Mouse (Mus musculus): ENCODE data around the gene Ifi27l2a. TPM values are rescaled to one million over a fixed set of nuclear protein-coding genes. Genes with fewer than 3 reads are reported as not detected.
"Not testable (repeated sequence)": the region's sequence is repeated elsewhere in the genome, so short reads cannot be mapped to it uniquely, and the experiment has no call there.

Gene Ifi27l2a
- total and polyA plus RNA-seq, 3 experiments = 81.1 to 262 (median 133) TPM

- dilution Hi-C loops (cut with MboI; ENCODE audit: extremely low pct_ligation_motif_present, extremely low pct_unique_long_range_greater_than_20kb, low sequenced_read_pairs) = no loop called here
- Histone ChIP-seq H3K27ac (ENCODE audit: insufficient read depth, low read depth) (no peak within 1 kb of the TSS), H3K79me2 (replicated peaks; ENCODE audit: control insufficient read depth, extremely low read depth, insufficient read depth, poor library complexity, severe bottlenecking) (no peaks in the 10 kb centered on the region), H3K9me3 (replicated peaks; ENCODE audit: low read length) (peaks cover 3% of the 10 kb centered on the region), H3K36me3 (replicated peaks in 1 of 2; ENCODE audit: control insufficient read depth in 1 of 2, insufficient read depth in 1 of 2, low read length in 1 of 2) (no peaks in the 10 kb centered on the region), H3K9ac (ENCODE audit: insufficient read depth, low read depth) (no peak within 1 kb of the TSS), H3K4me3 (replicated peaks in 1 of 3; ENCODE audit: low read depth in 2 of 3, low read length in 2 of 3, poor library complexity in 1 of 3) (no peak within 1 kb of the TSS), H3K27me3 (replicated peaks) (peaks cover 16% of the 10 kb centered on the region), H3K4me1 (ENCODE audit: control insufficient read depth in 1 of 2, insufficient read depth in 2 of 2) (no peaks in the 10 kb centered on the region), H3K4me2 (ENCODE audit: insufficient read depth, low read depth, poor library complexity, severe bottlenecking) (no peak within 1 kb of the TSS)
- TF ChIP-seq MEF2A (IDR thresholded peaks at IDR 0.05; ENCODE audit: borderline replicate concordance, low read depth, low read length) (no peak), ETS1 (conservative IDR thresholded peaks at IDR 0.05; ENCODE audit: low read depth, low read length) (no peak), HCFC1 (IDR thresholded peaks at IDR 0.05; ENCODE audit: low read depth, low read length) (no peak), NRF1 (IDR thresholded peaks at IDR 0.05; ENCODE audit: low read depth, low read length) (no peak), ZNF384 (IDR thresholded peaks at IDR 0.05; ENCODE audit: low read depth, low read length) (no peak), ZC3H11A (IDR thresholded peaks at IDR 0.05; ENCODE audit: low read depth, low read length) (no peak), CTCF (conservative IDR thresholded peaks at IDR 0.05 in 1 of 2, IDR thresholded peaks at IDR 0.05 in 1 of 2; ENCODE audit: low read depth in 2 of 2, low read length in 2 of 2) (no peak), SIN3A (IDR thresholded peaks at IDR 0.05; ENCODE audit: low read length) (no peak), TBP (conservative IDR thresholded peaks at IDR 0.05; ENCODE audit: low read depth, low read length) (no peak), RAD21 (IDR thresholded peaks at IDR 0.05; ENCODE audit: low read depth, low read length) (no peak), BHLHE40 (IDR thresholded peaks at IDR 0.05; ENCODE audit: low read depth, low read length) (no peak), ZKSCAN1 (IDR thresholded peaks at IDR 0.05; ENCODE audit: borderline replicate concordance, low read depth, low read length) (no peak), PAX5 (IDR thresholded peaks at IDR 0.05; ENCODE audit: low read length) (no peak), CHD1 (IDR thresholded peaks at IDR 0.05; ENCODE audit: low read depth, low read length) (no peak), CHD2 (IDR thresholded peaks at IDR 0.05; ENCODE audit: low read length) (no peak), USF1 (IDR thresholded peaks at IDR 0.05; ENCODE audit: low read depth, low read length) (no peak)
- in situ Hi-C loops (cut with MboI; ENCODE audit: low pct_ligation_motif_present, low pct_unique_long_range_greater_than_20kb, low sequenced_read_pairs) = no loop called here
- no peak for DNase-seq (ENCODE audit: extremely low read depth)
Measured at GRCm38 (mm10) chr12:103457140-103457539, 13.7 kb upstream of the Ifi27l2a start, which contains the start of gene Ifi27l2b. Gene Ifi27l2b (minus strand): TSS chr12:103457223.

GRCm38 (mm10) chr12:103456727-103457126 is 13.2 kb upstream of the Ifi27l2a start:
- H3K9me3 ChIP-seq (replicated peaks; ENCODE audit: low read length); H3K4me3 ChIP-seq (replicated peaks in 1 of 3; ENCODE audit: low read depth in 2 of 3, low read length in 2 of 3, poor library complexity in 1 of 3); H3K79me2 ChIP-seq (replicated peaks; ENCODE audit: control insufficient read depth, extremely low read depth, insufficient read depth, poor library complexity, severe bottlenecking); H3K9ac ChIP-seq (ENCODE audit: insufficient read depth, low read depth); H3K4me2 ChIP-seq (ENCODE audit: insufficient read depth, low read depth, poor library complexity, severe bottlenecking); DNase-seq (ENCODE audit: extremely low read depth); H3K36me3 ChIP-seq (replicated peaks in 1 of 2; ENCODE audit: control insufficient read depth in 1 of 2, insufficient read depth in 1 of 2, low read length in 1 of 2); H3K4me1 ChIP-seq (ENCODE audit: control insufficient read depth in 1 of 2, insufficient read depth in 2 of 2); H3K27ac ChIP-seq (ENCODE audit: insufficient read depth, low read depth); in situ Hi-C loops (cut with MboI; ENCODE audit: low pct_ligation_motif_present, low pct_unique_long_range_greater_than_20kb, low sequenced_read_pairs); dilution Hi-C loops (cut with MboI; ENCODE audit: extremely low pct_ligation_motif_present, extremely low pct_unique_long_range_greater_than_20kb, low sequenced_read_pairs): not testable (repeated sequence)
- H3K27me3 ChIP-seq (replicated peaks) = peaks cover 16% of the 10 kb centered on the region
